Mouse (Mus musculus) hindbrain, postnatal 0 days (tissue): ENCODE measurements around the gene Crb2. TPM values are rescaled to one million over a fixed set of nuclear protein-coding genes. Genes with fewer than 3 reads are reported as not detected.

Source experiments
- ATAC-seq: fragments of 200-750 bp; cut with Nextera tagmentation; 2 replicates; pipeline ENCODE4 v1.8.0; 2017; ENCODE audit warnings: mild to moderate bottlenecking, moderate TSS enrichment, moderate library complexity
- DNase-seq: peaks from one replicate; pipeline ENCODE4 v3.0.0-alpha.2; 2015; ENCODE audit warnings: low spot score
- H3K27ac ChIP-seq: fragments of 300-500 bp; sonication (generic); 2 replicates; pipeline ENCODE4 v1.5.1; 2014; ENCODE audit warnings: mild to moderate bottlenecking
- H3K27me3 ChIP-seq: fragments of 300-500 bp; sonication (generic); 2 replicates; pipeline ENCODE4 v1.6.1; 2014; ENCODE audit warnings: low read length, mixed read lengths; ENCODE audit not compliant: insufficient read depth
- H3K36me3 ChIP-seq: fragments of 300-500 bp; sonication (generic); 2 replicates; pipeline ENCODE4 v1.6.1; 2014; ENCODE audit warnings: low read length, mixed read lengths; ENCODE audit not compliant: insufficient read depth
- H3K4me1 ChIP-seq: fragments of 300-500 bp; sonication (generic); 2 replicates; pipeline ENCODE4 v1.6.1; 2014; ENCODE audit warnings: antibody characterized with exemption, low read length, mixed read lengths; ENCODE audit not compliant: insufficient read depth
- H3K4me2 ChIP-seq: fragments of 300-500 bp; sonication (generic); 2 replicates; pipeline ENCODE4 v1.6.1; 2014; ENCODE audit warnings: low read depth, mild to moderate bottlenecking, low read length, moderate library complexity, mixed read lengths
- H3K4me3 ChIP-seq: fragments of 300-500 bp; sonication (generic); 2 replicates; pipeline ENCODE4 v1.5.1; 2014; ENCODE audit warnings: low read length
- H3K9ac ChIP-seq: fragments of 300-500 bp; sonication (generic); replicated peaks from 2 replicates; pipeline ENCODE4 v1.6.1; 2014; ENCODE audit warnings: mild to moderate bottlenecking, low read length, moderate library complexity, mixed read lengths
- H3K9me3 ChIP-seq: fragments of 300-500 bp; sonication (generic); 2 replicates; pipeline ENCODE4 v1.6.1; 2016; ENCODE audit warnings: low read length, mixed read lengths
- CTCF ChIP-seq: IDR thresholded peaks from 2 replicates; pipeline ENCODE4 v1.5.1; 2016; ENCODE audit warnings: antibody characterized with exemption, control low read depth, low read depth
- WGBS: fragments of 180-500 bp; shearing (Covaris S2); extraction: QIAGEN DNeasy Blood & Tissue Kit; methylation state at CpG from one replicate; pipeline ENCODE4 v1.1.7; 2014; 5-methylcytosine and 5-hydroxymethylcytosine counted together
- polyA plus RNA-seq: library from polyadenylated mRNA; unstranded; fragments of >200 nt; fragmentation: Nextera tagmentation; extraction: Ambion mirVana; gene quantifications from 2 replicates; pipeline ENCODE4 v1.2.1, GENCODE M21; 2015
- total RNA-seq: library from RNA; depleted of rRNA; stranded (reverse); fragments of >200 nt; gene quantifications from 2 replicates; pipeline ENCODE4 v1.2.3, GENCODE M21; 2014; rRNA removed

The Crb2 gene
- 10.9 and 20.1 TPM in 2 replicates for total RNA-seq
- 2.4 and 3.4 TPM in 2 replicates for polyA plus RNA-seq

- H3K27ac ChIP-seq, result no peak within 1 kb of the TSS; the same call in 1 of the 2 replicates
- no peak within 1 kb of the TSS for H3K9ac ChIP-seq
- WGBS, result 8% methylated on average over 18 of the region's 18 CpGs
- ATAC-seq, result no peak
- no peaks in the 10 kb centered on the region for H3K36me3 ChIP-seq
- H3K4me3 ChIP-seq, result peak within 1 kb of the TSS; percentile 17
- TF ChIP-seq CTCF, result no peak
- DNase-seq, result no peak
- H3K27me3 ChIP-seq, result no peaks in the 10 kb centered on the region
- H3K4me1 ChIP-seq, result peaks cover 18% of the 10 kb centered on the region
- peak within 1 kb of the TSS; percentile 42 for H3K4me2 ChIP-seq
- H3K9me3 ChIP-seq, result no peaks in the 10 kb centered on the region
Measured at GRCm38 (mm10) chr2:37776016-37776415, at the start of gene Crb2. Crb2 (plus strand) TSS chr2:37776249.

GRCm38 (mm10) chr2:37731241-37731801 lies 44.7 kb upstream of the Crb2 start:
- Histone ChIP-seq H3K4me1 (0 out of 2 replicates have a peak, but pooled peaks cover 5% of the 10 kb centered on the region), H3K9ac (no peak overlapping the region), H3K9me3 (no peaks in the 10 kb centered on the region), H3K36me3 (no peaks in the 10 kb centered on the region), H3K4me2 (no peak overlapping the region), H3K4me3 (no peak overlapping the region), H3K27ac (no peak overlapping the region), H3K27me3 (no peaks in the 10 kb centered on the region)
- DNase-seq (no peak), ATAC-seq (no peak)
- TF ChIP-seq CTCF, result no peak
- 79% methylated on average over 5 of the region's 5 CpGs for WGBS

- ATAC-seq (peak; percentile 74; the same call in 1 of the 2 replicates), DNase-seq (no peak)
Measured at GRCm38 (mm10) chr2:37734979-37735806, 40.9 kb upstream of the Crb2 start.

GRCm38 (mm10) chr2:37735807-37736188 lies 40.3 kb upstream of the Crb2 start:
- H3K27me3 ChIP-seq, result no peaks in the 10 kb centered on the region
- no peak for TF ChIP-seq CTCF
- no peak for ATAC-seq

More at GRCm38 (mm10) chr2:37734979-37735806, 40.9 kb upstream of the Crb2 start:
- no peaks in the 10 kb centered on the region for H3K9me3 ChIP-seq
- no peak overlapping the region; the same call in 1 of the 2 replicates for H3K9ac ChIP-seq
- H3K27ac ChIP-seq, result peak overlapping the region; percentile 7; the same call in 1 of the 2 replicates
- no peak overlapping the region for H3K4me3 ChIP-seq
- H3K27me3 ChIP-seq, result no peaks in the 10 kb centered on the region
- H3K4me1 ChIP-seq, result 0 out of 2 replicates have a peak, but pooled peaks cover 5% of the 10 kb centered on the region
- no peak for TF ChIP-seq CTCF
- H3K36me3 ChIP-seq, result no peaks in the 10 kb centered on the region
- 12% methylated on average over 17 of the region's 17 CpGs for WGBS
- peak overlapping the region; percentile 36; the same call in 1 of the 2 replicates for H3K4me2 ChIP-seq

GRCm38 (mm10) chr2:37741806-37742554 lies 34.1 kb upstream of the Crb2 start:
- Histone ChIP-seq H3K4me1 (no peaks in the 10 kb centered on the region), H3K27me3 (no peaks in the 10 kb centered on the region), H3K27ac (peak overlapping the region; percentile 3; the same call in 1 of the 2 replicates), H3K36me3 (no peaks in the 10 kb centered on the region), H3K4me3 (no peak overlapping the region), H3K4me2 (no peak overlapping the region), H3K9me3 (no peaks in the 10 kb centered on the region), H3K9ac (no peak overlapping the region)
- ATAC-seq (no peak), DNase-seq (no peak)
- 62% methylated on average over 20 of the region's 20 CpGs for WGBS
- peak; percentile 31 for TF ChIP-seq CTCF

More at GRCm38 (mm10) chr2:37735807-37736188, 40.3 kb upstream of the Crb2 start:
- Histone ChIP-seq H3K9me3 (no peaks in the 10 kb centered on the region), H3K36me3 (no peaks in the 10 kb centered on the region), H3K4me1 (0 out of 2 replicates have a peak, but pooled peaks cover 5% of the 10 kb centered on the region), H3K9ac (no peak overlapping the region; the same call in 1 of the 2 replicates), H3K4me2 (peak overlapping the region; percentile 36; the same call in 1 of the 2 replicates), H3K27ac (no peak overlapping the region), H3K4me3 (no peak overlapping the region)
- no peak for DNase-seq
- 56% methylated on average over 1 of the region's 1 CpGs for WGBS

GRCm38 (mm10) chr2:37744773-37745395 lies 31.2 kb upstream of the Crb2 start:
- no peaks in the 10 kb centered on the region for H3K9me3 ChIP-seq
- H3K4me1 ChIP-seq, result peaks cover 6% of the 10 kb centered on the region; the same call in 1 of the 2 replicates
- no peak overlapping the region for H3K4me2 ChIP-seq
- 82% methylated on average over 10 of the region's 10 CpGs for WGBS
- no peak overlapping the region for H3K4me3 ChIP-seq
- no peak for DNase-seq
- ATAC-seq, result no peak
- no peaks in the 10 kb centered on the region for H3K27me3 ChIP-seq
- no peak overlapping the region for H3K9ac ChIP-seq
- no peak overlapping the region for H3K27ac ChIP-seq
- no peaks in the 10 kb centered on the region for H3K36me3 ChIP-seq
- no peak for TF ChIP-seq CTCF
